Mouse (Mus musculus): ENCODE measurements at regions not wholly inside any gene's neighbourhood (a gene's known extent, or its start where the extent isn't known, plus 50 kb on each side); places are given as distances from the start of the nearest gene placed in this dataset.
"Not testable (repeated sequence)": the region's sequence is repeated elsewhere in the genome, so short reads cannot be mapped to it uniquely, and the experiment has no call there.

- TF ChIP-seq CTCF (IDR thresholded peaks at IDR 0.05; ENCODE audit: borderline replicate concordance, control insufficient read depth, extremely low read depth, insufficient read depth, low read length, poor library complexity); POLR2A (IDR thresholded peaks at IDR 0.05; ENCODE audit: control insufficient read depth, extremely low read depth, insufficient read depth, low read length, poor library complexity): not testable (repeated sequence)
Observed at GRCm38 (mm10) chr9:88266346-88266745, 60.7 kb upstream of the Nt5e start.

Data from thymus, adult 2 months (tissue).